Mouse (Mus musculus) spleen, adult 2 months (tissue): Measurements from ENCODE around the gene BC067074. TPM values are rescaled to one million over a fixed set of nuclear protein-coding genes. Genes with fewer than 3 reads are reported as not detected.

Source experiments
- DNase-seq, 2 experiments: peaks; one replicate each; pipeline versions ENCODE4 v3.0.0 to v3.0.0-alpha.2; 2012 to 2021; ENCODE audit warnings: low spot score in 2 of 2, low read depth in 1 of 2
- H3K27ac ChIP-seq: fragments of 200-500 bp; 2 replicates; pipeline ENCODE4 v1.5.1; 2012; ENCODE audit warnings: low read length, inconsistent platforms; ENCODE audit not compliant: insufficient read depth
- H3K27me3 ChIP-seq: fragments of 200-500 bp; 2 replicates; pipeline ENCODE4 v1.6.1; 2012; ENCODE audit warnings: mild to moderate bottlenecking, moderate library complexity, low read length, inconsistent platforms; ENCODE audit not compliant: control insufficient read depth, insufficient read depth
- H3K36me3 ChIP-seq: fragments of 200-500 bp; 2 replicates; pipeline ENCODE4 v1.6.1; 2012; ENCODE audit warnings: mild to moderate bottlenecking, low read length, inconsistent platforms; ENCODE audit not compliant: control insufficient read depth, insufficient read depth
- H3K4me1 ChIP-seq: fragments of 200-500 bp; 2 replicates; pipeline ENCODE4 v1.6.1; 2011; ENCODE audit warnings: inconsistent platforms; ENCODE audit not compliant: control insufficient read depth, insufficient read depth, insufficient read length
- H3K4me3 ChIP-seq: fragments of 200-500 bp; 2 replicates; pipeline ENCODE4 v1.5.1; 2011; ENCODE audit warnings: mild to moderate bottlenecking, inconsistent platforms; ENCODE audit not compliant: insufficient read depth, insufficient read length; ENCODE audit errors: extremely low read depth
- CTCF ChIP-seq: fragments of 200-500 bp; IDR thresholded peaks from 2 replicates; pipeline ENCODE4 v1.5.1; 2011; ENCODE audit warnings: mild to moderate bottlenecking, inconsistent platforms; ENCODE audit not compliant: insufficient read depth, insufficient read length, insufficient replicate concordance; ENCODE audit errors: extremely low read depth
- POLR2A ChIP-seq: fragments of 200-500 bp; IDR thresholded peaks from 2 replicates; pipeline ENCODE4 v1.6.1; 2011; ENCODE audit warnings: low read depth, low read length, inconsistent platforms
- WGBS: fragments of 180-500 bp; shearing (Covaris S2); methylation state at CpG from one replicate; pipeline ENCODE4 v1.1.7; 2018; 5-methylcytosine and 5-hydroxymethylcytosine counted together
- polyA plus RNA-seq: library from polyadenylated mRNA; depleted of rRNA; stranded (reverse); fragments of >200 nt; gene quantifications from 2 replicates; pipeline ENCODE4 v1.2.3, GENCODE M21; 2012

BC067074 gene
- polyA plus RNA-seq, 1 experiment, result 0.12 TPM

DNA sequence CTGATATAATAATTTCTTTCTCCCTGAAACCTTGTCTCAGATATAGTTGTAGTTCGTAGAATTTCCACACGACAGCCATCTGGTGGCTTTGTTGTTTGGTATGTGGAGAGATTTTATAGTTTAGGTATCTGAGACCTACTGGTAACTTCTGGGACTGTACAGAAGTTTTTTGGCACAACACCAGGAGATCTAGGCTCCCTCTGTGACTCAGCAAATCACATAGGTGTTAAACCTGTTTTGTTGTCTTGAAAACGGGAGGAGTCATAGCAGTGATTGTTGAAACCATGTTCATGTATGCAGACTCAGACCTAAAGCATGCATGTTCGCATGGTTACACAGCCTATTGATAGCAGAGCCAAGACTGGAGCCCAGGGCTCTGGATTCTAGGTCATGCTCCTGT, 61.0 kb downstream of the BC067074 start:
- TF ChIP-seq POLR2A (no peak), CTCF (no peak)
- DNase-seq, result no peak
- 85% methylated on average over 4 of the region's 4 CpGs for WGBS
- no peak overlapping the region for H3K27ac ChIP-seq
- H3K36me3 ChIP-seq, result no peaks in the 10 kb centered on the region
- no peaks in the 10 kb centered on the region for H3K27me3 ChIP-seq
- no peak overlapping the region for H3K4me3 ChIP-seq
- H3K4me1 ChIP-seq, result no peaks in the 10 kb centered on the region

DNA sequence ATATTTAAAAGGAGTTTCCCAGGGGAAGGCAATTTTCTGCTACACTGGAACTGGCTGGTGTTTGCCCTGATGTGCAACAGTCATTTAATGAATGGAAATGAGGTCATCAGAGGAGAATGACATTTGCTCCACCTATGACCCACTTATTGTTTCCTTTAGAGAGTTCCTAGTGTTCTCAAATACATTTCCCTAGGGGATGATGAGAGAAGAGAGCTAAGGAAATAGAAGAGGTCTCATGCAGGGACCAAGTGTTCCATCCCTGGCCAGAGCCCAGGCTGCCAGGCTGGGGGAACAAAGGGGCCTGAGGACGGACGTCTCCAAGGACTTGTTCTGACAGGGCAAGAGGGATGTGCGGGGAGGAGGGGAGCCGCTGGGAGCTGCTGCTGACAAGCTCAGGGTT, 62.1 kb downstream of the BC067074 start:
- no peak for TF ChIP-seq CTCF
- TF ChIP-seq POLR2A, result no peak
- Histone ChIP-seq H3K4me3 (no peak overlapping the region), H3K4me1 (no peaks in the 10 kb centered on the region), H3K27me3 (no peaks in the 10 kb centered on the region), H3K27ac (no peak overlapping the region), H3K36me3 (no peaks in the 10 kb centered on the region)
- WGBS, result 93% methylated on average over 4 of the region's 4 CpGs
- DNase-seq, result no peak

- no peak for TF ChIP-seq CTCF
- no peak for TF ChIP-seq POLR2A
- no peak for DNase-seq
- no peak overlapping the region for H3K27ac ChIP-seq
- H3K4me1 ChIP-seq, result no peaks in the 10 kb centered on the region
- H3K36me3 ChIP-seq, result no peaks in the 10 kb centered on the region
- H3K4me3 ChIP-seq, result no peak overlapping the region
- WGBS, result 92% methylated on average over 13 of the region's 13 CpGs
- no peaks in the 10 kb centered on the region for H3K27me3 ChIP-seq
These were observed 64.6 kb downstream of the BC067074 start for GRCm38 (mm10) chr13:113357438-113358144.

- Histone ChIP-seq H3K4me3 (no peak overlapping the region), H3K27ac (no peak overlapping the region), H3K36me3 (no peaks in the 10 kb centered on the region), H3K4me1 (no peaks in the 10 kb centered on the region), H3K27me3 (no peaks in the 10 kb centered on the region)
- TF ChIP-seq POLR2A, result no peak
- no peak for TF ChIP-seq CTCF
- 85% methylated on average over 1 of the region's 1 CpGs for WGBS
- DNase-seq, result no peak
These were observed 66.7 kb downstream of the BC067074 start for GRCm38 (mm10) chr13:113359676-113360075.

- Histone ChIP-seq H3K4me3 (no peak overlapping the region), H3K36me3 (no peaks in the 10 kb centered on the region), H3K4me1 (no peaks in the 10 kb centered on the region), H3K27ac (no peak overlapping the region), H3K27me3 (no peaks in the 10 kb centered on the region)
- 90% methylated on average over 10 of the region's 10 CpGs for WGBS
- DNase-seq, result no peak
- TF ChIP-seq CTCF, result no peak
- no peak for TF ChIP-seq POLR2A
These were observed 73.0 kb downstream of the BC067074 start for GRCm38 (mm10) chr13:113365976-113366375.

DNA sequence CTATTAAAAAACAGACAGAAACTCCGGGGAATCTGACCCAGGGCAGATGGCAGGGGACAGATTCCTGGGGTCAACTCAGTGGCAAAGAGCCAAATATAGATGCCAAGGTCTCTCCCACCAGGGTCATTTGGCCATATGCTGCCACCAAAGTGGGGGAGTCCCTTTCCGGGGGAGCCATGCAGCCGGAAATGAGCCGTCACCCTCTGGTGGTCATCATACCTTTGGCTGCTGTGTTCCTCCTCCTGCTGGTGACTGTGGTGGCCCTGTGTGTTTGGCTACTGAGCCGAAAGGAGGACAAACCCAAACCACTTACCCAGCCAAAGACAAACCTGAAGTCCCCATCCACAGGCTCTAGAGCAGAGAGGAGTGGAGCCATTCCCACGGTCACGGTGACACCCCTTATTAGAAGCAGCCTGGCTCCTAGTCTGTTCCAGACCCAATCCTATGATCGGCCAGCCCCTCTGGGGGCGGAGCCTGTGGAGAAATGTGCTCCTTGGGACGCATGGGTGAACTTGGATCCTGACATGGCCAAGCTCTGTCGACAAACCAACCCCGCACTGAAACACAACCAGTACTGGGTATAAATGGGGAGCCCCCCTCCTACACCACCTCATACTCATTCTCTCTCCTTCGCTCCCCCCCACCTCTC, 76.1 kb downstream of the BC067074 start:
- DNase-seq, result no peak

DNA sequence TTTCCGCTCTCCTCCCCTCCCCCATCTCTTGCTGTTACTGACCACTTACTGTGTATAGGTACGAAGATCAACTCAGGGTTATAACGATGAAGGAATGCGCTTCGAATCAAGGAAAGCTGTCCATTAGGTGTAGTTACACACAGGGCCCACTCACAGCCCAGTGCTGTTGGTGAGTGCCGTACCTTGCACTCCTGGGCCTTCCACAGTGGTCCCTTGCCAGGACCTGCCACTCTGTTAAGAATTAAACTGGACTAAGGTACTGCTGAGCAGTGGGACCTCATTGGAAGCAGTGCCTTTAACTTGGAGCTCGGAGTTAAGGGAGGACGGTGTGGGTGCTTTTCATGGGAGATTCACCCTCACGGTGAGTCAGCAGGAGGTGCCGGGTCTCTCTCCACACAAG, 76.7 kb downstream of the BC067074 start:
- H3K4me1 ChIP-seq, result no peaks in the 10 kb centered on the region
- H3K27me3 ChIP-seq, result no peaks in the 10 kb centered on the region
- no peak for DNase-seq
- 91% methylated on average over 10 of the region's 10 CpGs for WGBS
- no peak overlapping the region for H3K4me3 ChIP-seq
- no peak overlapping the region for H3K27ac ChIP-seq
- no peaks in the 10 kb centered on the region for H3K36me3 ChIP-seq
- TF ChIP-seq CTCF (no peak), POLR2A (no peak)

More for the DNA sequence above, 76.1 kb downstream of the BC067074 start:
- no peaks in the 10 kb centered on the region for H3K36me3 ChIP-seq
- no peaks in the 10 kb centered on the region for H3K4me1 ChIP-seq
- TF ChIP-seq POLR2A (no peak), CTCF (no peak)
- 86% methylated on average over 13 of the region's 13 CpGs for WGBS
- H3K4me3 ChIP-seq, result no peak overlapping the region
- H3K27me3 ChIP-seq, result no peaks in the 10 kb centered on the region
- H3K27ac ChIP-seq, result no peak overlapping the region
